Mouse (Mus musculus): Measurements from ENCODE around the gene Prph2.

Prph2 gene

DNA sequence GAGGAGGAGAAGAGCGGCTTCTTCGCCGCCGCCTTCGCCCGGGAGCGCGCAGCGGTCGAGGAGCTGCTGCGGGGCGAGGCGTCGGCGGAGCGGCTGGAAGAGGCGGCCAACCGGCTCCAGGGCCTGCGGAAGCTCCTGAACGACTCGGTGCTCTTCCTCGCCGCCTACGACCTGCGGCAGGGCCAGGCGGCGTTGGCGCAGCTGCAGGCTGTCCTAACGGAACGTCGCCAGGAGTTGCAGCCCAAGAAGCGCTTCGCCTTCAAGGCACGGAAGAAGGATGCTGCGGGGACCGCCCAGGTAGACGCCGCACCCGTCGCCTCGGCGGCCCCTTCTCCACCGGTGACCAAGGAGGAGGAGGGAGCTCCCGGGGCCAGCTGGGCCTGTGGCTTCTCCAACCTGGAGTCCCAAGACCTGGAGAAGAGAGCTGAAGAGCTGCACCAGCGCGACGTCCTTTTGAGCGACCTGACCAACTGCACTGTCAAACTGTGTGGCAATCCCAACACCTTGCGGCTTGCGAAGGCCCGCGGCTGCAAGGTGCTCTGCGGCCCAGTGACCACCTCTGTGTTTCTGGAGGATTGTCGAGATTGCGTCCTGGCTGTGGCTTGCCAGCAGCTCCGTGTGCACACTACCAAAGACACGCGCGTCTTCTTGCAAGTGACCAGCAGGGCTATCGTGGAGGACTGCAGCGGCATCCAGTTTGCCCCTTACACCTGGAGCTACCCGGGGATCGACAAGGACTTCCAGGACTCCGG lies 19.2 kb upstream of the Prph2 start:
- no peak for DNase-seq (ENCODE audit: low read depth, low spot score)

DNA sequence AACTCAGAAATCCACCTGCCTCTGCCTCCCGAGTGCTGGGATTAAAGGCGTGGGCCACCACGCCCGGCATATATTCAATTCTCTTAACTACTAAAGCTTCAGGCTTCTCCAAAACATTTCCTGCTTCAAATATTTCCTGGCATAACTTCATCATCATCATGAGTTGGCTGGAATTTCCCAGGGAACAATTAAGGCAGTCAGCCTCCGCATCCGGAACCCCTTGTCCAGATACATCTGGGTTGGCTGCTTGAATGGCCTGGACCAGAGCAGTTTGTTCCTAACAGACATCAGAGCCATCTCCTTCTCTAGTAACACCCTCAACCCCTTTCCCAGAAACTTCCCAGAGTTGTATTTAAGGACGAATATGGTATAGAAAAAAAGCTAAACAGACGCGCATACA lies 14.8 kb upstream of the Prph2 start:
- DNase-seq (ENCODE audit: low read depth, low spot score) = no peak

DNA sequence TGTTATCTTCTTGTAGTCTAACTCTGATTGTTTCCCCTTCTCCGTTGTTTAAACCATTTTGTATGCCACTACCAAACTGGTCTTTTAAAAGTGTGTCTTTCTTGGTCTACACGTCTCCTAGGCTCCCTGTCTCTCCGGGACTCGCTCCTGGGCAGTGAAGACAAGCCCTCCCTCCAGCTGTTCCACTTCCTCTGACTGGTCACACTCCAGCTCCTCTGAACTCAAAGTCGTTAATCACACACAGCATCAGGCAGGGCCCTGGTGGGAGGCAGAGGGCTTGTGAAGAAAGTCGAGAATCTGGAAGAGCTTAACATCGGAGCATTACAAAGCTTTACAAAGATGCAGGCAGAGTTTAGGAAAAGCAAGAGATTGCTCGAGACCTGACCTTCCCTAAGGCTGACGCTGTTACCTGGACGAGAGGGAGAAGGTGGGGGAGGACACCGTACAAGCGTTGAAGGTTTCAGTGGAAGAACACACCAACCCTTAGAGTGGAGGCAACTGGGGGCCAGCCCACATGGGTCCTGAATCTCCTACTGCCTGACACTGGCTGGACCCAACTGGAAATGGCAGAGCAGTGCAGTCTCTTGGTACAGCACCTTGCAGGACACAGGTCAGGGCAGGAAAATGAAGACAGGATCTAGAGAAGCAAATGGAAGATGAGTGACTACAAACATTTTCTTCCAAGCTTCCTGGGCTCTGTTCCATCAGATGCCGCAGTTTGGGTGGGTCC lies 12.9 kb upstream of the Prph2 start:
- DNase-seq (ENCODE audit: low read depth, low spot score) = no peak

DNA sequence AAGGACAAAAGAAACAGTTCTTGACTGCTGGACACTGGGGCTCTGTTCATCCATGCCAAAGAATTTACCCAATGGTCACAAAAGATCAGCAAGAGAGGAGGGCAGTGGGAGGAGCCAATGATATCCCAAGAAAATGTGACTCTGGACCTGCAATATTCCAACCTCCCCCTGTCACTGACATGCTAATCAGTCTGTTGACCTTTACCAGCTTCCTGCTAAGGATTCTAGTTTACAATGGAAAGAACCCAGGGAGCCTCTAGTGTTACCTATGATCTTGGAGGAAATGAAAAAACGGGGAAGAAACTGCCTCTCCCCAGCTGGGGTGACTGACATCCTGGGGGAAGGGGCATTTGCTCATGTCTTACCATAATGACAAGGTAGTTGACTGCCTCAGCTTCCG lies 9.3 kb upstream of the Prph2 start:
- no peak for DNase-seq (ENCODE audit: low read depth, low spot score)

DNA sequence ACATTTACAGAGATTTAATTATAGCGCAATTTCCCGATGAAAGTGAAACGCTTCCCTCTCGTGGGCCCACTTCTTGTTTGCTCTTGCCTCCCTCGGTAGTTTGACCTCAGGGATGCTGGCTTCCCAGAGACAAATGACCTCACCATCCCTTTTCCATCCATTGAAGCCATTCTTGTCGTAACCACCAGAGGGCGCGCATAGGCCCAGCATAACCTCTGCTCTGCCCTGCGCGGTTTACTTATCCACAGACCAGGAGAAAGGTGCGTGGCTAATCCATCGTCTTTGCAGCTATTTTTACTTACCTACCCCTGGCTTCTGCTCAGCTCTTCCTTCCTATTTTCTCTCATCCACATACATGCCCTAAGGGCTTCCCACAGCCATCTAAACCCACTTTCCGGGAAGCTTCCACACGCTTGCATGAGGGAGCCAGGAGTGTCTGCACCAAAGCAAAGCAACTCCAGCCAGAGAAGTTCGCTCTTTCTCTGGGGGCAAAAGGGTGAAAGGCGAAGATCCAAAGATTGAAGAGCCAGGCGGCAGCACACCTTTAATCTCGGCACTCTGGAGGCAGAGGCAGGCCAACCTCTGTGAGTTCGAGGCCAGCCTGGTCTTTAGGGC lies 6.3 kb upstream of the Prph2 start:
- peak; percentile 84 for DNase-seq (ENCODE audit: low read depth, low spot score)

DNA sequence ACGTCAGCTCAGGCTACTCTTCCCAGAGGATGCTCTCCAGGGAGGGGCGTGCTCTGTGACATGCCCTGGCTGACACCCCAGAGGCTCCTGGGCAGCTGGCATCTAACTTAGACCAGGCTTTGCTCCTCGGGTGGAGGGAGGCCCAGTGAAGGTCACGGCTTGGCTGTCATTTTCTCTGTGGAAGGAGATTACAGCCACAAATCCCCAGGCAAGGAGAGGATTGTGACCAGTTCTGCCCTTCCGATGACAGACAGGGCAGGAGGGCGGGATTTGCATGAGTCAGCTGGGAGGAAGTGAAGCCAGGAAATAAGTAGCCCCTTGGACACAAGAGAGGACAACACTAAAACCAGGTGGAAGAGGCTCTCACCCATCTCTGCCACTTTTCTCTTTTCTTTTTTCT lies 2.1 kb downstream of the Prph2 start:
- DNase-seq (ENCODE audit: low read depth, low spot score) = peak; percentile 97

DNA sequence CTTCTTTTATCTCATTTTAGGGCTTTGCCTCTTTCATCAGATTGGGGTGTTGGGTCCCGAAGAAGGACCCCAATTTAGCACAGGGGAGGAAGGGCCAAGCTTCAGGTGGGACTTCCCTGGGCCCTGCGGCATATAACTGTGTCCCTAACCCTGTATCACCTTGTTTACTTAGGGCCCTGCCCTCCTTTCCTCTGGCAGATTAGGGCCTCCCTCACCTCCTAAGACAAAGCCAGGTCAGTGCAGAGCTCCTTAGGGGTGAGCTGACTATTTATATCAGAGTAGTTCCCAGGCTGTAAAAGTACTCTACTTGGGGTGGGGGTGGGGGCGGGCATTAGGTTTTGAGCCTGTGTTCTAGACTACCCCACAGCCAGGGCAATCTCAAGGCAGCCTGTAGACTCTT lies 4.9 kb downstream of the Prph2 start:
- DNase-seq (ENCODE audit: low read depth, low spot score) = peak; percentile 87

DNA sequence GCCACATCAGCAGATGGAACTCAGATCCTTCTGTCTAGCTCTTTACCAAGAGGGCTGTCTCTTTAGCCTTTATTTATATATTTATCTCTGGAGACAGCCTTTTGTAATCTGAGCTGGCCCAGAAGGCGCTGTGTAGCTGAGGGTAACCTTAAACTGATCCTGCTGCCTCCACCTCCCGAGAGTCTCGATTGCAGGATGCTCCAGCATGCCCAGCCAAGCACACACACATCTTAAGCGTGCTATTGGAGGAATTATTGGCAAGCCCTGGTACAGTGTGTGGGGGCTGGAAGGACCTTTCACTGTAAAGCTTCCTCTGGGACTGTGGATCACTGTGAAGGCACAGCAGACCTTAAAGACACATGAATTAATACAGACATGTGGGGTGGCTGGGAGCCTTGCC lies 8.7 kb downstream of the Prph2 start:
- DNase-seq (ENCODE audit: low read depth, low spot score) = no peak

DNA sequence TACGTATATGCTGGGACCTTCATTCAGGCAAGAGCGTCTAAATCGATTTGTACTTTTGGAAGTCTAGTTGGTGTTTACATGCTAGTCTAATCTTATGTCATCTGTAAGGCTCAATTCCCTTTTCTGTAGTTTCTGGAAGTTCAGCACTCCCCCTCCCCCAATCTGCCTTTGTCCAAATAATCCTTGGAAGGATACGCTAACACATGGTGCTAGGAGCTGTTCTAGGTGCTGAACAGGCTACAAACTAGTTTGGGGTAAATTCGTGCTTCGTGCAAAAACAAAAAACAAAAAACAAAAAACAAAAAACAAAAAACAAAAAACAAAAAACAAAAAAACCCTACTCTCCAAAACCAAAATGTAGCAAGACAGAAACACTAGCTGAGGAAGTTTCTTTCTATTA lies 10.6 kb downstream of the Prph2 start:
- no peak for DNase-seq (ENCODE audit: low read depth, low spot score)

DNA sequence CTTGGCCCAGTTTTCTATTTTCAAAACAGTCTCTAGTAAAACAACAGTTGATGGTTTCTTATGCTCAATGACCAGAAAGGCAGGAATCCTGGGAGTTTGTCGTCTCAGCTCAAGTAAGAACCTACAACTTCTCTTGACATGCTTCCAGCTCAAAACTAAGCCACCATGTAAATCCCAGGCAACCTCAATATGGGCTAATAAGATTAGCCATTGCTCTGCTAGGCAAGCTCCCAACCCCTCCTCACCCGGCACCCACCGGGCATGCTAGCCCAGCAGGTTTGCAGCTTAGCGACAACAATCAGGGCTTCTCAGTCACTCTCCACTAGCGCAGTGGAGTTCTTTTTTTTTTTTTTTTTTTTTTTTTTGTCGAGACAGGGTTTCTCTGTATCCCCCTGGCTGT lies 15.9 kb downstream of the Prph2 start:
- peak; percentile 88 for DNase-seq (ENCODE audit: low read depth, low spot score)

DNA sequence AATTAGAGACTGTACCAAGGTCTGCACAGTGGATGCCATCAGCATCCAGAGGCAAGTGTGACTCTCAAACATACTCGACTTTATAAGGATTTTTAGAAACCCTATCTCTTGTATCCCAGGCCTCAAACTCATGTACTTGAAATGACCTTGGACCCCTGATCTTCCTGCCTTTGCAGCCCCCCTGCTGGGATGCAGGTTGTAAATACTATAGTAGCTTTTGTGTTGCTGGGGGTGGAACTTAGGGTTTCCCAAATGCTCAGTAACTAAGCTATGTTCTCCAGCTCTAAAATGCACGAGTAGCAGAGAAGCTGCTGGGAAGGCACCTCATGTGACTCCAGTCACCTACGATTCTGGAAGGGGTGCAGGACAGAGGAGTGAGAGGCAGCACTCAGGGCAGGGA lies 16.7 kb downstream of the Prph2 start:
- no peak for DNase-seq (ENCODE audit: low read depth, low spot score)

DNA sequence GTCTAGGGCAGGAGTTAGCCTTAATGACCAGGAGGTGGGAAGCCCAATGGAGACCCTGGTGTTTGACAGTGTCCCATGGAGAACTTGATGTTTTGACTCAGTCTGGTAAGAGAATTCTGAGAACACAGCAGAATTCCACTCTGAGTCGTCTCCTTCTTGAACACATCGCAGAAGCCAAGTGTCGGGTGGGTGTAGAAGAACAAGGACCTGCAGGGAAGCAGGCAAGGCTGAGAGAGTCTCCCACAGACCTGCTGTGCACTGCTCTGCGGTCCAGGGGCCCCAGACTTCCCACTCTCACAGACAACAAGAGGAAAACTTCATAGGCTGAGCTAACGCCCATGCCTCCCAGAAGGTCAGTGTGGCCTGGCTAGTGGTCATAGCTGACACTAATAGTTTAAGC lies 17.5 kb downstream of the Prph2 start:
- peak; percentile 82 for DNase-seq (ENCODE audit: low read depth, low spot score)

DNA sequence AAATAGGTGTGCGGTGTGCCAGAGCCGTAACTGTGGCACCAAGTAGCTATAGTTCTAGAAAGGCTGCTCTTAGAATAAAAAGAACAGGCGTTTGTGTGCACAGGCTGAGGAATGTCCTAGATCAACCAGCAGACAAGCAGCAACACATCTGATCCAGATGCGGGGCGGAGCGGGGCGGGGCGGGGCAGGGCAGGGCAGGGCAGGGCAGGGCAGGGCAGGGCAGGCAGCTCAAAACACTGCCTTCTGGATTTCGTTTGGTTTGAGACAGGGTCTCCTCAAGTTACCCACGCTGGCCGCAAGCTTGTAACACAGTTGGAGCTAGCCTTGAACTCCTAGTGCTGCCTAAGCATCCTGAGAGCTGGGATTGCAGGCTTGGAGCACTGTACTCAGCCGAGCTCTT lies 19.0 kb downstream of the Prph2 start:
- DNase-seq (ENCODE audit: low read depth, low spot score) = no peak

DNA sequence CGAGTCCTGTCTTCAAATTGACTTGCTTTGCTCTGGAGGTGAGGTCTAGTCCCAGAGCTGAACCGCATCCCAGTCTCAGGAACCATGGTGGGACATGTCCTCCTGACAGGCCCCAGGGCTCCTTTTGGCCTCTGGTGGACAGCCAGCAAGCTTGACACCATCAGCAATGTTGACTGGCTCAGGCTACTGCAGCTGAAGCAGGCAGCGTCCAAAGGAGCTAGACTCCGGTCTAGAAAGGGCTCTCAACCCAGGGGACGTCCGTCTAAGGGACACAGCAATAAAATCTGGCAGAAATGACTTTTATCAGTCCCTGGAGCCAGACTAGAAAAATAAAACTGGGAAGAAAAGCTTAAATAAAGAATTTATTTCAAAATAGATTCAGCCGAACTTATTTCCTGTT lies 19.6 kb downstream of the Prph2 start:
- DNase-seq (ENCODE audit: low read depth, low spot score) = no peak

DNA sequence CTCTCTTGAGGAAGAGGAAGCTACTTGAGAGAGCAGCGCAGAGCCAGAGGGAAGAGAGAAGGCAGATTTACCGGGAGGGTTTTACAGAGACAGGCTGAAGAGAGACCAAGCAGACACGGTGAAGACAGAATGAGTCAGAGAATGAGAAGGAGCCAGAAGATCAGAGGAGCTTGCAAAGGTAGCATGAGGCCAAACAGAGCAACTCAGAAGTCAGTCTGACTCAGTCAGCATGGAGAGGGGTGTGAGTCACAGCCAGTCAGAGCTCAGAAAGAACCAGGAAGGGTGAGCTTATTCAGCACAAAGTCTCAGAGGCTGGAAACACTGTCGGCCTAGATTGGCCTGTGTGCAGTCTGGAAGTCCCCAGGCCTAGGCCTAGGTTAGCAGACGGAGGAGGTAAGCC lies 22.7 kb downstream of the Prph2 start:
- DNase-seq (ENCODE audit: low read depth, low spot score) = no peak

DNA sequence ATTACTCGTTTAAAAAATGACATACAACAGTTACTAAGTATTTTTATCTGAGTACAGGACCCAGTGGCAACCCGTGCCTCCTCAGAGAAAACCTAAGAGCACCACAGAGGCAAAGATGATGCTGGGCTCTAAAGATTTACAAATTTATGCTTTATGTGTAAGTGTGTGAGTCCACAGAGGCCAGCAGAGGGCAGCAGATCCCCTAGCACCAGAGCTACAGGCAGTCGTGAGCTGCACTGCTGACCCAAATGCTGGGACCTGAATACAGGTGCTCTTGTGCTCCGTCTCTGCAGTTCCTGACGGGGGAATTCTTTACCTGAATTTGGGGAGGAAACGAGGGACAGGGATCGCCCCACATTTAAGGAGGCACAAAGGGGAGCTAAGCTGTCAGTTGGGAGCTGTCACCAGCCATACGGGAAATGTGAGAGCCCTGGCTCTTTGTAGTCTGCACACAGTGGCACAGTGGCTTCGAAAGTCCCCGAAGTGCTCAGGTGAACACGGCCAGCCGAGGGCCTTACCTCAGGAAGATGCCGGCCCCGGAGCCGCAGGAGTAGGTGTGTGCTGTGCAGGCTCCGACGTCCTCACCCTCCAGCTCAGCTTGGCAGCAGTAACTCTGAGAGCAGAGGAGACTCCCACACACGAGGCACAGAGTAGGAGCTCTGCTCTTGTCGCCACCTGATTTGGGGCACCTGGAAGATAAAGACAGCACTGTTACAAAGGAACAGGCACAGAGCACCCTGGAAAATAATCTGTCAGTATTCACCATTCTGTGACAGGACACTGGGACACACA lies 23.5 kb downstream of the Prph2 start:
- DNase-seq (ENCODE audit: low read depth, low spot score) = no peak

DNA sequence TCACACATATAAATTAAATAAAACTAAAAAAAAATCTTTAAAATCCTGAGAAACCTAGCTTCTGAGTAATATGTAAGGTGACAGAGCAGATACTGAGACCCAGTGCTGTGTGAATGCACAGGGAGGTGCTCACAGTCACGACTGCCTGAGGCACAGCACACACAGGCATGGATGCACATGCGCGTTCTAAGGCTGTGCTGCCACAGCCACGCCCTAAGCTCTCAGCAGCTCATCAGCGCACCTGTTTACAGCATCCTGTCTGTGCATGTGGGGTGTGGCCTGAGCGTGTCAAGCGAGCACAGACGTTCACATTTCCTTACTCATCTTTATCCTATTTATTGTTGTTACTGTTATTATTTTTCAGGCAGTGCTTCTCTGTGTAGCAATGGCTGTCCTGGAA lies 30.2 kb downstream of the Prph2 start:
- no peak for DNase-seq (ENCODE audit: low read depth, low spot score)

DNA sequence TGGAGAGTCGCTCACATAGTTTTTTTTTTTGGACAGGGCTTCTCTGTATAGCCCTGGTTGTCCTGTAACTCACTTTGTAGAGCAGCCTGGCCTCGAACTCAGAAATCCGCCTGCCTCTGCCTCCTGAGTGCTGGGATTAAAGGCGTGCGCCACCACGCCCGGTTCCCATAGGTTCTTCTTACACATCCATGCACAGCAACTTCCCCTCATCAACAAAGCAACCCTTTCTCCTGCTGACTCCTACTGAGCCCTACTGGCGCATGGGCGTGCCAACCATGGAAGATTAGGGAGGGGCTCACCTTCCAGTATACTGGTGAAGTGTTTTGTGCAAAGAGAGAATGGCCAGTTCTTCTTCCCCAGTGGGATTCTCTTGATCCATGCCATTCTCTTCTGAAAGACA lies 32.2 kb downstream of the Prph2 start:
- no peak for DNase-seq (ENCODE audit: low read depth, low spot score)

DNA sequence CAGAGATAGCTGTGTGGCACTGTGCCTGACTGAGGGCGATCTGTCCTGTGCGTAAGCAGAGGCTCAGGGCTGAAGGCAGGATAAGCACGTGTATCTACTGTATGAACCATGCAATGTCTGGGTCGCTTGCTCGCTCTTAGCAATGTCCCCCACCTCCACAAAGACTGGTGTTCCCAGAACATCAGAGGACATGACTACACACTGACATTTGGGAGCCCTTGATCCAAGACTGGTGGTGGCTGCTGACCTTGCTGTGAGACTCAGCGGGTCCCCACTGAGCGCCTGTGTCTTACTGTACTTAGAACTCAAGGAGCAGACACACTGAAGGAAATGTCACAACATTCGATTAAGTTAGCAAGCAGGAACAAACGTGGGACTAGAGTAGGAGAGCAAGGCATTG lies 36.0 kb downstream of the Prph2 start:
- no peak for DNase-seq (ENCODE audit: low read depth, low spot score)

DNA sequence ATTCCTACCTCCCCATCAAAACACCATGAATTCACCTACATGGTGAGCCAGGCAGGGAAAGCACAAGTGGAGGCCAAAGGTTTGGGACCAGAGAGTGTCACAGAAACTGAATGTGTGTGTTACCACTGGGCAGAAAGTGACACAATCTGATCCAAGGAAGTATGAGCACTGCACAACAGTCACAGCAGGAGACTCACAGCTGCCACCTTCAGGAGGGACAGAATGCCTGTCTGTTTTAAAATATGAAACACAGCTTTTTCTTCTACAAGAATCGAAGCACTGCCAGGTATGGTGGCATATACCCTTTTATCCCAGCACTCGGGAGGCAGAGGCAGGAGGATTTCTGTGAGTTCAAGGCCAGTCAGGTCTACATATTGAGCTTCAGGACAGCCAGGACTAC lies 47.8 kb downstream of the Prph2 start:
- DNase-seq (ENCODE audit: low read depth, low spot score) = no peak

DNA sequence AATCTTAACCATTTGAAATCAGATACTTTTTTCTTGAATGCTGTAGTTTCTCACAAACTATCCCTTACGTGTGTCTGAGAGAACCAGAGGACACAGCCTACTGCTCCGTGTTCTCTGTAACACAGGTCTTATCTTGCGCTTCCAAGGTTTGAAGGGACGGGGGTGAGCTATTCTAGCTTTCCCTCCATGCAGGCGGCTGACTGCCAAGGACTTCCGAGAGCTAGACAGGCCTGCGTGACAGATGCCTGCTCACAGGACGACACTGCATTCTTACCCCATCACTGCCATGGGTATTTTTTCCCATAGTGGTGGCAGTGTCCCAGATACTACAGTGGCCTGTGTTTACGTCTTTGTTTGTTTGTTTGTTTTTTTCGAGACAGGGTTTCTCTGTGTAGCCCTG lies 50.0 kb downstream of the Prph2 start:
- no peak for DNase-seq (ENCODE audit: low read depth, low spot score)

DNA sequence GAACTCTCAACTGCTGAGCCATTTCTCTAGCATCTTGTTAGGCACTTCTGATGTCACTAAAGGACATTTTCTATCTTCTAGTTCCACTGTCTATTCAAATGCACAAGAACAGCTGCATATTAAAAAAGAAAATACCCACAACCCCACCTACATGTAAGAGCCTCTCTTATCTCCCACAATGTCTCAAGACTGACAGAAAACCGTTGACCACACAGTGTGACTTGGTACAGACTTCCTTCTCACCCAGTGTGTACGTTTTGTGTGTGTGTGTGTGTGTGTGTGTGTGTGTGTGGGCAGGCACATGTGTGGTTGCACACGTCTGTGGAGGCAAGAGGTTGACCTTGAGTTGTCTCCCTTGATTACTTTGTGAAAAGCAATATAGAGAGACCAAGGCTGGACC lies 51.9 kb downstream of the Prph2 start:
- no peak for DNase-seq (ENCODE audit: low read depth, low spot score)

Data from retina, adult 2 months (tissue).